Mouse (Mus musculus): Measurements from ENCODE around the gene Cisd1. TPM values are rescaled to one million over a fixed set of nuclear protein-coding genes. Genes with fewer than 3 reads are reported as not detected.

The Cisd1 gene
- total and polyA plus RNA-seq, 3 experiments: 81.8 to 111 (median 100) TPM

DNA sequence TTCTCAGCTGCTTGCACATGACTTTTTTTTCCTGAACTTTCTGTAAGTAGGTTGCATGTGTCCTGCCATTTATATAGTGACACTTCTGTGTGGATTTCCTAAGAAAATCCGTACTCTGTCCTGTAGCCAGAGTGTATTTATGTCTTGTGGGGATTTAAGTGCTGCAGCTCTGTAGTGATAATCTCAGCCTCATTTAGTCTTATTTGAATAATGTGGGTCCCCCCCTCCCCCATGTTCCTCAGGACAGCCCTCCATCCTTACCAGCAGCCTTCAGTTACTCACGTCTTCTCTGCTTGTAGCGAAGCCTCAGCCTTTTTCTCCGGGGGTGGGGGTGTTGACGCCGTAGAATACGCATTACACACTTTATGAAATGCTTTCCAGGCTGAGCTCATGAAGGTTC lies 6.5 kb upstream of the Cisd1 start:
- dilution Hi-C loops (cut with MboI; ENCODE audit: extremely low pct_ligation_motif_present, extremely low pct_unique_long_range_greater_than_20kb, low sequenced_read_pairs) (no loop called here), in situ Hi-C loops (cut with MboI; ENCODE audit: low pct_ligation_motif_present, low pct_unique_long_range_greater_than_20kb, low sequenced_read_pairs) (no loop called here)
- peaks cover 3 to 40% of the 10 kb centered on the region in 2 experiments; a peak in 2 of 4 replicates for H3K4me1 ChIP-seq (ENCODE audit: control insufficient read depth in 1 of 2, insufficient read depth in 2 of 2)
- no peaks in the 10 kb centered on the region for H3K9me3 ChIP-seq (replicated peaks; ENCODE audit: low read length)
- H3K79me2 ChIP-seq (replicated peaks; ENCODE audit: control insufficient read depth, extremely low read depth, insufficient read depth, poor library complexity, severe bottlenecking): peaks cover 6% of the 10 kb centered on the region; the same call in 1 of the 2 replicates
- H3K27ac ChIP-seq (ENCODE audit: insufficient read depth, low read depth): no peak overlapping the region
- DNase-seq (ENCODE audit: extremely low read depth): no peak
- H3K36me3 ChIP-seq (replicated peaks in 1 of 2; ENCODE audit: control insufficient read depth in 1 of 2, insufficient read depth in 1 of 2, low read length in 1 of 2): peaks cover 6 to 56% of the 10 kb centered on the region in 2 experiments
- no peaks in the 10 kb centered on the region for H3K27me3 ChIP-seq (replicated peaks)
- H3K9ac ChIP-seq (ENCODE audit: insufficient read depth, low read depth): no peak overlapping the region
- no peak overlapping the region for H3K4me2 ChIP-seq (ENCODE audit: insufficient read depth, low read depth, poor library complexity, severe bottlenecking)
- no peak overlapping the region for H3K4me3 ChIP-seq (replicated peaks in 1 of 3; ENCODE audit: low read depth in 2 of 3, low read length in 2 of 3, poor library complexity in 1 of 3)
- TF ChIP-seq JUND (conservative IDR thresholded peaks at IDR 0.05; ENCODE audit: low read depth, low read length) (no peak), TBP (conservative IDR thresholded peaks at IDR 0.05; ENCODE audit: low read depth, low read length) (no peak), TCF12 (IDR thresholded peaks at IDR 0.05; ENCODE audit: low read depth, low read length) (no peak), CHD1 (IDR thresholded peaks at IDR 0.05; ENCODE audit: low read depth, low read length) (no peak), ETS1 (conservative IDR thresholded peaks at IDR 0.05; ENCODE audit: low read depth, low read length) (no peak), ZMIZ1 (IDR thresholded peaks at IDR 0.05; ENCODE audit: low read depth, low read length) (no peak), MYC (IDR thresholded peaks at IDR 0.05; ENCODE audit: low read depth, low read length) (no peak), MEF2A (IDR thresholded peaks at IDR 0.05; ENCODE audit: borderline replicate concordance, low read depth, low read length) (no peak), IRF4 (IDR thresholded peaks at IDR 0.05; ENCODE audit: low read depth, low read length) (no peak), UBTF (IDR thresholded peaks at IDR 0.05; ENCODE audit: low read depth, low read length) (no peak), ZNF384 (IDR thresholded peaks at IDR 0.05; ENCODE audit: low read depth, low read length) (no peak)

DNA sequence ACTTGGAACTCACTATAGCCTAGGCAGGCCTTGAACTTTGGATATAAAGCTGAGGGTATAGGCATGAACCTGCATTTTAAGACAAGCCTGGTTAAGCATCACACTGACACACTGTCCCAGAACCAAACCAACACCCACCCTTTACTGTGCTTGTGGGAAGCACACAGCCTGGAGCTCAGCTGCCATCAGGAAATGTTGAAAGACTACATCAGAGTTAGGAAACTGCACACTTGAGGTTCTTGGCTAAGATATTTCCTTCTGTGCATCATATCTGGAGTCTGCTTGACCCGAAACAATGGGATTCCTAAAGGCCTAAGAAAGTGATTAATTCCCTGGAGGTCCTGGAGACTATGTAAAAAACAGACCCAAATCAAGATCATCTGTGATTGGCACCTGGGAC lies 4.5 kb upstream of the Cisd1 start:
- Histone ChIP-seq H3K4me3 (replicated peaks in 1 of 3; ENCODE audit: low read depth in 2 of 3, low read length in 2 of 3, poor library complexity in 1 of 3) (no peak overlapping the region), H3K36me3 (replicated peaks in 1 of 2; ENCODE audit: control insufficient read depth in 1 of 2, insufficient read depth in 1 of 2, low read length in 1 of 2) (peaks cover 6 to 38% of the 10 kb centered on the region in 2 experiments), H3K79me2 (replicated peaks; ENCODE audit: control insufficient read depth, extremely low read depth, insufficient read depth, poor library complexity, severe bottlenecking) (no peaks in the 10 kb centered on the region; the same call in 1 of the 2 replicates), H3K27ac (ENCODE audit: insufficient read depth, low read depth) (no peak overlapping the region), H3K9ac (ENCODE audit: insufficient read depth, low read depth) (no peak overlapping the region), H3K9me3 (replicated peaks; ENCODE audit: low read length) (no peaks in the 10 kb centered on the region), H3K4me2 (ENCODE audit: insufficient read depth, low read depth, poor library complexity, severe bottlenecking) (0 out of 2 replicates have a peak overlapping the region, but pooled peaks have one; percentile 77), H3K27me3 (replicated peaks) (no peaks in the 10 kb centered on the region), H3K4me1 (ENCODE audit: control insufficient read depth in 1 of 2, insufficient read depth in 2 of 2) (peaks cover 2 to 44% of the 10 kb centered on the region in 2 experiments; a peak in 2 of 4 replicates)
- DNase-seq (ENCODE audit: extremely low read depth): no peak
- TF ChIP-seq ETS1 (conservative IDR thresholded peaks at IDR 0.05; ENCODE audit: low read depth, low read length) (no peak), ZC3H11A (IDR thresholded peaks at IDR 0.05; ENCODE audit: low read depth, low read length) (no peak)
- dilution Hi-C loops (cut with MboI; ENCODE audit: extremely low pct_ligation_motif_present, extremely low pct_unique_long_range_greater_than_20kb, low sequenced_read_pairs): no loop called here
- in situ Hi-C loops (cut with MboI; ENCODE audit: low pct_ligation_motif_present, low pct_unique_long_range_greater_than_20kb, low sequenced_read_pairs): loop anchor here (10.0 kb wide), 1 partner anchor 46 kb away; no protein-coding TSS in a partner anchor

Data from CH12.LX (cell line).